Mouse (Mus musculus) myocyte (in vitro differentiated cells): ENCODE results near the gene Aldh3a2. TPM values are rescaled to one million over a fixed set of nuclear protein-coding genes. Genes with fewer than 3 reads are reported as not detected.
A peak's percentile ranks its signal among the peaks of the same experiment; 100 is the strongest.

Source experiments
- H3K27me3 ChIP-seq: one replicate; pipeline ENCODE4 v1.6.1; 2011; ENCODE audit not compliant: control insufficient read depth, insufficient read depth, insufficient read length
- H3K36me3 ChIP-seq: one replicate; pipeline ENCODE4 v1.6.1; 2011; ENCODE audit not compliant: control insufficient read depth, insufficient read depth
- H3K4me2 ChIP-seq: one replicate; pipeline ENCODE4 v1.6.1; 2011; ENCODE audit warnings: low read depth, control low read depth
- H3K4me3 ChIP-seq: one replicate; pipeline ENCODE4 v1.5.1; 2011; ENCODE audit warnings: mild to moderate bottlenecking, control low read depth, moderate library complexity
- H3K79me2 ChIP-seq: one replicate; pipeline ENCODE4 v1.6.1; 2011; ENCODE audit not compliant: control insufficient read depth, insufficient read depth
- H3ac ChIP-seq: one replicate; pipeline ENCODE4 v1.6.1; 2011; ENCODE audit not compliant: control insufficient read depth, insufficient read length
- CEBPB ChIP-seq: IDR thresholded peaks from 2 replicates; pipeline ENCODE4 v1.6.1; 2011; ENCODE audit warnings: mild to moderate bottlenecking, moderate library complexity; ENCODE audit not compliant: poor library complexity, insufficient read depth, severe bottlenecking
- E2F4 ChIP-seq: IDR thresholded peaks from one replicate; pipeline ENCODE4 v1.6.1; 2011; ENCODE audit warnings: mild to moderate bottlenecking, control low read depth, moderate library complexity; ENCODE audit not compliant: insufficient read depth
- MAX ChIP-seq: IDR thresholded peaks from one replicate; pipeline ENCODE4 v1.6.1; 2011; ENCODE audit warnings: low read depth, mild to moderate bottlenecking, control low read depth
- MYOD1 ChIP-seq, 3 experiments: IDR thresholded peaks; one replicate each; pipeline ENCODE4 v1.6.1; 2011; ENCODE audit warnings: control low read depth in 2 of 3, low read depth in 2 of 3, mild to moderate bottlenecking in 2 of 3, moderate library complexity in 1 of 3; ENCODE audit not compliant: insufficient read length in 2 of 3, control insufficient read depth in 1 of 3
- MYOG ChIP-seq, 3 experiments: IDR thresholded peaks; one replicate each; pipeline ENCODE4 v1.6.1; 2011; ENCODE audit warnings: control low read depth in 2 of 3, low read depth in 2 of 3, mild to moderate bottlenecking in 2 of 3; ENCODE audit not compliant: insufficient read length in 2 of 3, control insufficient read depth in 1 of 3, insufficient read depth in 1 of 3
- POLR2A ChIP-seq: IDR thresholded peaks from one replicate; pipeline ENCODE4 v1.6.1; 2011; ENCODE audit warnings: low read depth, mild to moderate bottlenecking, control low read depth, moderate library complexity; ENCODE audit not compliant: insufficient read length
- POLR2AphosphoS2 ChIP-seq: IDR thresholded peaks from one replicate; pipeline ENCODE4 v1.6.1; 2011; ENCODE audit warnings: low read depth, control low read depth; ENCODE audit not compliant: insufficient read length
- REST ChIP-seq: IDR thresholded peaks from one replicate; pipeline ENCODE4 v1.6.1; 2011; ENCODE audit warnings: mild to moderate bottlenecking, control low read depth, moderate library complexity; ENCODE audit not compliant: insufficient read depth, insufficient read length
- SRF ChIP-seq: IDR thresholded peaks from one replicate; pipeline ENCODE4 v1.6.1; 2011; ENCODE audit warnings: low read depth; ENCODE audit not compliant: control insufficient read depth, insufficient read length
- TCF12 ChIP-seq: IDR thresholded peaks from one replicate; pipeline ENCODE4 v1.6.1; 2011; ENCODE audit warnings: mild to moderate bottlenecking, control low read depth; ENCODE audit not compliant: poor library complexity, insufficient read depth, severe bottlenecking
- TCF3 ChIP-seq: IDR thresholded peaks from one replicate; pipeline ENCODE4 v1.6.1; 2011; ENCODE audit warnings: low read depth, control low read depth; ENCODE audit not compliant: insufficient read length
- USF1 ChIP-seq: IDR thresholded peaks from one replicate; pipeline ENCODE4 v1.6.1; 2011; ENCODE audit warnings: low read depth, mild to moderate bottlenecking, control low read depth, moderate library complexity
- polyA plus RNA-seq: library from polyadenylated mRNA; unstranded; fragments of >200 nt; fragmentation: generic; extraction: Trizol; gene quantifications from one replicate; pipeline ENCODE4 v1.2.1, GENCODE M21; 2012; ENCODE audit warnings: missing spikeins

The Aldh3a2 gene
- polyA plus RNA-seq = 28.6 TPM

GRCm38 (mm10) chr11:61266551-61267533 is at the start of gene Aldh3a2:
Aldh3a2 (minus strand) TSS chr11:61267464.
- TF ChIP-seq CEBPB (no peak), MYOD1 (IDR thresholded peaks at IDR 0.05; ENCODE audit: control insufficient read depth in 1 of 3, insufficient read length in 2 of 3, low read depth in 2 of 3) (no peak), MYOG (IDR thresholded peaks at IDR 0.05; ENCODE audit: control insufficient read depth in 1 of 3, insufficient read depth in 1 of 3, insufficient read length in 2 of 3, low read depth in 2 of 3) (peak in 2 of 3 experiments; percentile 4 to 40), REST (no peak), USF1 (peak; percentile 100), POLR2AphosphoS2 (peak; percentile 99), E2F4 (no peak), POLR2A (peak; percentile 99), TCF3 (no peak), MAX (no peak), TCF12 (no peak), SRF (peak; percentile 56)
- no peaks in the 10 kb centered on the region for H3K27me3 ChIP-seq
- H3K79me2 ChIP-seq = peaks cover 8% of the 10 kb centered on the region
- H3K4me2 ChIP-seq = peak within 1 kb of the TSS; percentile 90
- peaks cover 16% of the 10 kb centered on the region for H3K36me3 ChIP-seq
- peak within 1 kb of the TSS; percentile 35 for H3ac ChIP-seq
- H3K4me3 ChIP-seq = peak within 1 kb of the TSS; percentile 80

GRCm38 (mm10) chr11:61316864-61317263 is 49.6 kb upstream of the Aldh3a2 start:
- Histone ChIP-seq H3K27me3 (no peaks in the 10 kb centered on the region), H3ac (no peak overlapping the region), H3K4me2 (no peak overlapping the region), H3K4me3 (no peak overlapping the region), H3K79me2 (no peaks in the 10 kb centered on the region), H3K36me3 (no peaks in the 10 kb centered on the region)
- no peak for TF ChIP-seq TCF12
- no peak for TF ChIP-seq MYOD1 (IDR thresholded peaks at IDR 0.05; ENCODE audit: control insufficient read depth in 1 of 3, insufficient read length in 2 of 3, low read depth in 2 of 3)
- TF ChIP-seq USF1 = no peak
- no peak for TF ChIP-seq CEBPB
- no peak for TF ChIP-seq E2F4
- TF ChIP-seq POLR2A = no peak
- no peak for TF ChIP-seq POLR2AphosphoS2

GRCm38 (mm10) chr11:61310321-61310720 is 43.1 kb upstream of the Aldh3a2 start:
- Histone ChIP-seq H3ac (no peak overlapping the region), H3K79me2 (no peaks in the 10 kb centered on the region), H3K4me3 (no peak overlapping the region), H3K36me3 (no peaks in the 10 kb centered on the region), H3K27me3 (no peaks in the 10 kb centered on the region), H3K4me2 (no peak overlapping the region)
- TF ChIP-seq REST (no peak), USF1 (no peak), MAX (no peak), TCF12 (no peak), CEBPB (no peak), MYOG (IDR thresholded peaks at IDR 0.05; ENCODE audit: control insufficient read depth in 1 of 3, insufficient read depth in 1 of 3, insufficient read length in 2 of 3, low read depth in 2 of 3) (no peak), POLR2A (no peak), POLR2AphosphoS2 (no peak), MYOD1 (IDR thresholded peaks at IDR 0.05; ENCODE audit: control insufficient read depth in 1 of 3, insufficient read length in 2 of 3, low read depth in 2 of 3) (no peak), TCF3 (no peak), SRF (no peak), E2F4 (no peak)

GRCm38 (mm10) chr11:61309831-61310230 is 42.6 kb upstream of the Aldh3a2 start:
- no peaks in the 10 kb centered on the region for H3K27me3 ChIP-seq
- TF ChIP-seq USF1 = no peak
- no peak for TF ChIP-seq POLR2A
- TF ChIP-seq MAX = no peak
- no peak for TF ChIP-seq E2F4
- TF ChIP-seq POLR2AphosphoS2 = no peak
- no peaks in the 10 kb centered on the region for H3K36me3 ChIP-seq
- no peak overlapping the region for H3K4me2 ChIP-seq
- H3K79me2 ChIP-seq = no peaks in the 10 kb centered on the region
- no peak overlapping the region for H3K4me3 ChIP-seq
- H3ac ChIP-seq = no peak overlapping the region
